Mouse (Mus musculus) midbrain, embryonic 16.5 days (tissue): ENCODE data around the gene Mrpl28. TPM values are rescaled to one million over a fixed set of nuclear protein-coding genes. Genes with fewer than 3 reads are reported as not detected.
"Not testable (repeated sequence)": the region's sequence is repeated elsewhere in the genome, so short reads cannot be mapped to it uniquely, and the experiment has no call there.

Source experiments
- ATAC-seq: fragments of 200-750 bp; cut with Nextera tagmentation; 2 replicates; pipeline ENCODE4 v1.8.0; 2017; ENCODE audit warnings: moderate TSS enrichment
- H3K27ac ChIP-seq: fragments of 300-500 bp; sonication (generic); 2 replicates; pipeline ENCODE4 v1.5.1; 2014; ENCODE audit warnings: mild to moderate bottlenecking, low read length, mixed read lengths
- H3K27me3 ChIP-seq: fragments of 300-500 bp; sonication (generic); 2 replicates; pipeline ENCODE4 v1.6.1; 2014; ENCODE audit warnings: low read depth, low read length, mixed read lengths; ENCODE audit not compliant: control insufficient read depth, insufficient read depth
- H3K36me3 ChIP-seq: fragments of 300-500 bp; sonication (generic); 2 replicates; pipeline ENCODE4 v1.6.1; 2014; ENCODE audit warnings: mild to moderate bottlenecking, low read length, moderate library complexity, mixed read lengths; ENCODE audit not compliant: control insufficient read depth, insufficient read depth
- H3K4me1 ChIP-seq: fragments of 300-500 bp; sonication (generic); 2 replicates; pipeline ENCODE4 v1.6.1; 2014; ENCODE audit warnings: mild to moderate bottlenecking, low read length, mixed read lengths; ENCODE audit not compliant: control insufficient read depth, insufficient read depth
- H3K4me2 ChIP-seq: fragments of 300-500 bp; sonication (generic); 2 replicates; pipeline ENCODE4 v1.6.1; 2014; ENCODE audit warnings: mild to moderate bottlenecking, low read length, mixed read lengths
- H3K4me3 ChIP-seq: fragments of 300-500 bp; sonication (generic); 2 replicates; pipeline ENCODE4 v1.5.1; 2014; ENCODE audit warnings: low read depth, mild to moderate bottlenecking, low read length, moderate library complexity, mixed read lengths
- H3K9ac ChIP-seq: fragments of 300-500 bp; sonication (generic); 2 replicates; pipeline ENCODE4 v1.6.1; 2014; ENCODE audit warnings: low read depth, low read length, mixed read lengths
- H3K9me3 ChIP-seq: fragments of 300-500 bp; sonication (generic); replicated peaks from 2 replicates; pipeline ENCODE4 v1.6.1; 2014; ENCODE audit warnings: mild to moderate bottlenecking, low read length, mixed read lengths; ENCODE audit not compliant: control insufficient read depth, poor library complexity, severe bottlenecking
- WGBS: fragments of 180-500 bp; shearing (Covaris S2); extraction: QIAGEN DNeasy Blood & Tissue Kit; methylation state at CpG from one replicate; pipeline ENCODE4 v1.1.7; 2014; 5-methylcytosine and 5-hydroxymethylcytosine counted together
- polyA plus RNA-seq: library from polyadenylated mRNA; unstranded; fragments of >200 nt; fragmentation: Nextera tagmentation; extraction: Ambion mirVana; gene quantifications from 2 replicates; pipeline ENCODE4 v1.2.1, GENCODE M21; 2015

The Mrpl28 gene
- polyA plus RNA-seq, 1 experiment from 2014 or later = 172 TPM

DNA sequence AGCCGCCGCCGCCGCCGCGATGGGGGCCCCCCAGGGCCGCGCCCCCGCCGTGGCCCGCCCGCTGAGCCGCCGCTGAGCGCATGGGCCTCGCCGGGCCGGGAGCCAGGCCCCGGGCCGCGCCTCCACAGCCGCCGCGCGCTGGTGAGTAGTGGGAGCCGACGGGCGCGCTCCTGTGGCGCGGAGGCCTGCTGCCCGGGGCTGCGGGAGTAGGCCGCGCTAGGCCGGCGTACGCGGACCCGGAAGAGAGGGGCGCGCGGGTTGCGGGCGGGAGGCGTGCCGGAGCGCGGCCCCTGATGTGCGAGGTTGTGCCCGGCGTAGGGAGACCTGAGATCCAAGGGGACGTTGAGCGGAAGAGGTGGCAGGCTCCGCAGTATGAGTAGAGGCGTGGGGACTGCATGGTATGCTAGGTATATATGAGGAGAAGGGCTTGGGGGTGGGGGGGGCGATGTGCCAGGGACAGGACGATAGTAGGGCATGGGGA is 15.6 kb downstream of the Mrpl28 start:
- H3K4me1 ChIP-seq = peaks cover 32% of the 10 kb centered on the region
- peak; percentile 74 for ATAC-seq
- no peaks in the 10 kb centered on the region for H3K27me3 ChIP-seq
- peak overlapping the region; percentile 90 for H3K27ac ChIP-seq
- H3K4me2 ChIP-seq = peak overlapping the region; percentile 86
- WGBS = under 1% methylated on average over 50 of the region's 58 CpGs
- peak overlapping the region; percentile 98 for H3K9ac ChIP-seq
- H3K36me3 ChIP-seq = peaks cover 8% of the 10 kb centered on the region
- peak overlapping the region; percentile 95 for H3K4me3 ChIP-seq
- H3K9me3 ChIP-seq = no peaks in the 10 kb centered on the region

DNA sequence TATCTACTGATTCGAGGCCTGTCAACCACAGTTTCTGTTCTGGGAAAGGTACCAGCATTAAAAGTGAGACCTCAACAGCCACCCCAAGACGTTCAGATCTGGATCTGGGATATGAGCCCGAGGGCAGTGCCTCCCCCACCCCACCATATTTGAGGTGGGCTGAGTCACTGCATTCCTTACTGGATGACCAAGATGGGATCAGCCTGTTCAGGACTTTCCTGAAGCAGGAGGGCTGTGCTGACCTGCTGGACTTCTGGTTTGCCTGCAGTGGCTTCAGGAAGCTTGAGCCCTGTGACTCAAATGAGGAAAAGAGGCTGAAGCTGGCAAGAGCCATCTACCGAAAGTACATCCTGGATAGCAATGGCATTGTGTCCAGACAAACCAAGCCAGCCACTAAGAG is 19.5 kb downstream of the Mrpl28 start:
- Histone ChIP-seq H3K27ac (no peak overlapping the region), H3K4me3 (no peak overlapping the region), H3K36me3 (peaks cover 16% of the 10 kb centered on the region), H3K4me2 (no peak overlapping the region), H3K9me3 (no peaks in the 10 kb centered on the region), H3K9ac (no peak overlapping the region), H3K27me3 (no peaks in the 10 kb centered on the region), H3K4me1 (peaks cover 25% of the 10 kb centered on the region)
- 94% methylated on average over 4 of the region's 4 CpGs for WGBS
- no peak for ATAC-seq

DNA sequence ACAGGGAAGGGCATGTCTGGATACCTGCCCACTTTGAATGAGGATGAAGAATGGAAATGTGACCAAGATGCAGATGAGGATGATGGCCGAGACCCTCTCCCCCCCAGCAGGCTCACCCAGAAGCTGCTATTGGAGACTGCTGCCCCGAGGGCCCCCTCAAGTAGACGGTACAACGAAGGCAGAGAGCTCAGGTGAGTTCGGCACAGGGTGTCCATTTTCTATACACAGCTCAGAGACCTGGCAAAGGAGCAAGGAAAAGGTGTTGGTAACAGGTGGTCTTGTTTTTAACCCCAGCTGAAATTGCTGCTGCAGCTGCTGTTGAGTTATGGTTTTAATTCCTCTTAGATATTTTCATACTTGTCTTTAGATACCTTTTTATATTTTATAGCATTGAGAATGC is 20.1 kb downstream of the Mrpl28 start:
- H3K4me1 ChIP-seq = peaks cover 22% of the 10 kb centered on the region
- no peak for ATAC-seq
- no peak overlapping the region for H3K4me3 ChIP-seq
- H3K27ac ChIP-seq = no peak overlapping the region
- H3K27me3 ChIP-seq = no peaks in the 10 kb centered on the region
- no peak overlapping the region for H3K9ac ChIP-seq
- WGBS = 97% methylated on average over 5 of the region's 5 CpGs
- no peaks in the 10 kb centered on the region for H3K9me3 ChIP-seq
- no peak overlapping the region for H3K4me2 ChIP-seq
- peaks cover 16% of the 10 kb centered on the region for H3K36me3 ChIP-seq

DNA sequence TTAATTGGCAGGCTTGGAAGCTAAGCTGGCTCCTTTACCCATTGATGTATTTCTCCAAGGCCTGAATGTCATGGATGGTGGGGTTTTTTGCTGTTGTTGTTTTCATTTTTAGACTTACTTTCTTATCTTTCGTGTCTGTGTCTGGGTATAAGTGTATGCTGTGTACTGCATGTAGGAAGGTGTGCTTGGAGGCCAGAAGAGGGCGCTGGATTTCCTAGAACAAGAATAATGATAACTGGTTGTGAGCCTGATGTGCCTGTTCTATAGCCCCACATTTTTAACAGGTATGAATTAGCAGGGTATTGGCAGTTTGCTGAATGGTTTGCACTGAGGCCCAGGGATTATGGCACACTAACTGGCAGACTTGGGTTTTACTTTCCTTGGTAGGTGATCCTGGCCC is 25.8 kb downstream of the Mrpl28 start:
- Histone ChIP-seq H3K36me3 (peaks cover 13% of the 10 kb centered on the region), H3K4me2 (no peak overlapping the region), H3K9me3 (no peaks in the 10 kb centered on the region), H3K27me3 (no peaks in the 10 kb centered on the region), H3K4me1 (no peaks in the 10 kb centered on the region), H3K9ac (no peak overlapping the region), H3K27ac (no peak overlapping the region), H3K4me3 (no peak overlapping the region)
- ATAC-seq = no peak
- WGBS = 78% methylated on average over 2 of the region's 2 CpGs

DNA sequence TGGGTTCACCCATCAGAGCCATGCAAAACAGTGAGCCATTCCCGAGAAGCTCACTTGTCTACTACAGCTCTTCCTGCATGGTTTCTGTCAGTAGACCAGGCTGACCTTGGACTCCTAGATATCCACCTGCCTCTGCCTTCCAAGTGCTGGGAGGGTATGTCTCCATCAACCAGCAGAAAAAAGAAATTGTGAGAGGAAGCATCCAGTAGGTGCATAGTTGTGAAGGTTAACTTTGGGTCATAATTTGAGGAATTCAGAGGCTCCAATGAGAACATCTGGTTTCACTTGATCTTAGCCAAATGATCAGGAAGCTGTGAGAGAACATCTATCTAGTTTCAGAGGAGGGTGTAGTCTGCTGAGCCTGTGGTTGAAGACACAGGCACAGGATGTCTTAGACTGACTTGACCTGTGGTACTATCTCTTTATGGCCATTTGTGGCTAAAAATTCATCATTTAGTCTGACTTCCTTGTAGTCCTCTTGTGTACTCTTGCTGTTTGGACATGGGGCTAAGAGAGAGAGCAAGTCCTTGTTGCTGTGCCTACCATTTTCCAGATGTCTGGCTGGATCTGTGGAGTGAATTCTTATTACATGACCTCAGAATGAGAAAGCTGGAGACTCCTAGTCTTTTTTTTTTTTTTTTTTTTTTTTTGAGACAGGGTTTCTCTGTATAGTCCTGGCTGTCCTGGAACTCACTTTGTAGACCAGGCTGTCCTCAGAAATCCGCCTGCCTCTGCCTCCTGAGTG is 28.8 kb downstream of the Mrpl28 start:
- H3K4me3 ChIP-seq = no peak overlapping the region
- H3K27me3 ChIP-seq = no peaks in the 10 kb centered on the region
- no peak overlapping the region for H3K9ac ChIP-seq
- H3K36me3 ChIP-seq = peaks cover 10% of the 10 kb centered on the region
- WGBS = 100% methylated on average over 2 of the region's 2 CpGs
- H3K4me1 ChIP-seq = no peaks in the 10 kb centered on the region
- no peak for ATAC-seq
- no peak overlapping the region for H3K4me2 ChIP-seq
- H3K27ac ChIP-seq = no peak overlapping the region
- no peaks in the 10 kb centered on the region for H3K9me3 ChIP-seq

DNA sequence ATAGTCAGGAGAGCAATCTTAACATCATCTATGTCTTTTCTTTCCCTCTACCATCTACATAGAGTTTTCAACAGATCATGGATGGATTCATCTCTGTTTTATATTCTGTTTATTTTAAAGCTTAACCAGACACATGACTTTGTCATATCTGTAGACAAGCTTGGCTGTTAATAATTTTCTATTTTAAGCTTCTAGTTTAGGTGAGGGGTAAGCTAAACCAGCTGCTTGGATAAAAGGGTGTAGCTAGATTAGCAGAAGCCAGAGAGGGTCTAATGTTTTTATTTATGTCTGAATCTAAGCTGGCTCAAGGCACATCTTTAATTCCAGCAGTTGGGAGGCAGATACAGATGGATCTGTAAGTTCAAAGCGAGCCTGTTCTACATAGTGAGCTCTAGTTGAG is 39.4 kb downstream of the Mrpl28 start:
- Histone ChIP-seq H3K4me1 (no peaks in the 10 kb centered on the region), H3K27ac (no peak overlapping the region), H3K4me2 (no peak overlapping the region), H3K9me3 (no peaks in the 10 kb centered on the region), H3K4me3 (no peak overlapping the region), H3K9ac (no peak overlapping the region), H3K27me3 (no peaks in the 10 kb centered on the region), H3K36me3 (no peaks in the 10 kb centered on the region)
- 97% methylated on average over 1 of the region's 1 CpGs for WGBS
- ATAC-seq = no peak

DNA sequence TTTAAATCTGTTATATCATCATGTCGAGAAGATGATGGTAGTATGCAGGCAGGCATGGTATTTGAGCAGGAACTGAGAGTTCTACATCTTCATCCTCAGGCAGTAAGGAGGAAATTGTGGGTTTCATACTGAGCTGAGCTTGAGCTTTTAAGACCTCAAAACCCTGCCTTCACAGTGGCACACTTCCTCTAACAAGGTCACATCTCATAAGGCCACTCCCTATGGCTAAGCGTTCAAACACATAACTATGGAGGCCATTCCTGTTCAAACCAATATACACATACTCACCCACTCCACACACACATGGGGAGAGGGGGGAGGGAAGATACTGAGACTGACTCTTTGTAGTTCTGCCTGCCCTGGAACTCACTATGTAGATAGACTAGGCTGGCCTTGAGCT is 44.7 kb downstream of the Mrpl28 start:
- H3K9me3 ChIP-seq = no peaks in the 10 kb centered on the region

DNA sequence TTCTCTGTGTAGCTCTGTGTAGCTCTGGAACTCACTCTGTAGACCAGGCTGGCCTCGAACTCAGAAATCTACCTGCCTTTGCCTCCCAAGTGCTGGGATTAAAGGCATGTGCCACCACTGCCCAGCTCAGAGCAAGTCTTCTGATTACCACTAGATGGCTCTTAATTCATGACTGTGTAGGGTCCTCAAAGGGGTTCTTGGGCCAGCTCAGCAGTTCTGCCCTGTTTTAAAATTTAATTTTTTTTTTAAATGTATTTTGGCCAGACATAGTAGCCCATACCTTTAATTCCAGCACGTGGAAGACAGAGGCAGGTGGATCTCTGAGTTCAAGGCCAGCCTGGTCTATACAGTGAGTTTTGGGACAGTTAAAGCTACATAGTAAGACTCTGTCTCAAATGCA is 51.9 kb downstream of the Mrpl28 start:
- H3K4me1 ChIP-seq, ATAC-seq, H3K27me3 ChIP-seq, H3K9me3 ChIP-seq, H3K4me2 ChIP-seq, H3K4me3 ChIP-seq, H3K9ac ChIP-seq, H3K27ac ChIP-seq: not testable (repeated sequence)
- H3K36me3 ChIP-seq = peaks cover 13% of the 10 kb centered on the region; the same call in 1 of the 2 replicates
- WGBS = 81% methylated on average over 2 of the region's 2 CpGs

More for the DNA sequence above, 44.7 kb downstream of the Mrpl28 start:
- Histone ChIP-seq H3K27ac (no peak overlapping the region), H3K36me3 (no peaks in the 10 kb centered on the region), H3K4me3 (no peak overlapping the region), H3K9ac (no peak overlapping the region), H3K4me2 (no peak overlapping the region), H3K4me1 (no peaks in the 10 kb centered on the region), H3K27me3 (no peaks in the 10 kb centered on the region)
- no peak for ATAC-seq
- WGBS = 93% methylated on average over 2 of the region's 2 CpGs
